In the genomic region with DNA sequence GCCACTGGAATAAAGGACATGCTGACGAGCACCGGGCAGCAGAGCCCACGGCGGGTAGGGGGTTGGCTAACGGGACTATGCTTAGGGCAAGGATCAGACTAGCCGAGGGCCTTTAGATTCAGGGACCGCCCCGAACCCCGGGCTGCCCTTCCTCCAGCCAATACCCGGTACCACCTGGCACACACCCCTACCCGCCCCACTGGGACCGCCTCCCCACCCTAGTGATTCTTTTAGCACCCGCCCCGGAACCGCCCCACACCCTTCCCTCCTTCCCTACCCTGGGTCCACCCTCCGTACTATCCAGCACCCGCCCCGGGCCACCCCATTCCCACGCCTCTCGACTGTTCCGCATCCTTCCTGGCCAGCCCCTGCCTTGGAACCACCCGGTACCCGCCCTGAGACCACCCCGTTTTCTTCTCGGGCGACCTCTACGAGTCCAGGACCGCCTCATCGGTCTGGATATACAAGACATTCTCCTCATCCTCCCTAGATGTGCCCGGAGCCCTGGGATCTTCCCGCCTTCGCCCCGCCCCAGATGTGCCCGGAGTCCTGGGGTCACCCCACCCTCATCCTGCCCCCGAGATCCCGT, we compare ENCODE assay signal across 8 mouse cellular contexts. TPM values are rescaled to one million over a fixed set of nuclear protein-coding genes. Genes with fewer than 3 reads are reported as not detected.
DNase-seq lines count a peak whose midpoint lies in the region; ATAC-seq lines count a peak whose summit lies in the region.

No protein-coding gene starts in this region.

- H3K4me2 ChIP-seq in hindbrain, embryonic 15.5 days, result peak overlapping the region; percentile 99

- H3K27ac ChIP-seq in hindbrain, embryonic 15.5 days (replicated peaks), result peak overlapping the region; percentile 67

- no peaks in the 10 kb centered on the region for H3K36me3 ChIP-seq in hindbrain, embryonic 15.5 days

- peak; percentile 93 for DNase-seq in R1 (ENCODE audit: low read depth, low spot score)
- peak; percentile 80 to 86 for DNase-seq in cerebellum, postnatal 25 days
- peak; percentile 81 for DNase-seq in gastrocnemius, adult 18-20 months (ENCODE audit: low spot score)
- DNase-seq in layer of hippocampus, postnatal 36 days, result peak; percentile 78 to 79
- peak; percentile 87 for DNase-seq in lung, postnatal 14 days
- peak; percentile 71 for DNase-seq in retina, embryonic 14.5 days (ENCODE audit: low spot score)
- DNase-seq in thymus, postnatal 4 days, result peak; percentile 58

- no peaks in the 10 kb centered on the region for H3K27me3 ChIP-seq in hindbrain, embryonic 15.5 days

- H3K9me3 ChIP-seq in hindbrain, embryonic 15.5 days, result no peaks in the 10 kb centered on the region

- H3K4me3 ChIP-seq in hindbrain, embryonic 15.5 days, result peak overlapping the region; percentile 67

- H3K9ac ChIP-seq in hindbrain, embryonic 15.5 days, result peak overlapping the region; percentile 64

- H3K4me1 ChIP-seq in hindbrain, embryonic 15.5 days (replicated peaks), result peaks cover 12% of the 10 kb centered on the region

- WGBS in hindbrain, embryonic 15.5 days, result under 1% methylated on average over 36 of the region's 36 CpGs

- ATAC-seq in hindbrain, embryonic 15.5 days (ENCODE audit: low FRiP score, low read depth), result peak; percentile 87

RNA-seq across cellular contexts. Expression of a gene that starts 0.7 kb away (rescaled TPM):
- total RNA-seq in gastrocnemius, adult 18-20 months (2021), result 1 to 10 TPM; 1.8 to 3.0 TPM
- 13.2 and 13.6 TPM in 2 replicates for polyA plus RNA-seq in hindbrain, embryonic 15.5 days (2015; fragmentation: Nextera tagmentation; extraction: Ambion mirVana)
- total RNA-seq in layer of hippocampus, postnatal 36 days (2021), result 10 to 100 TPM; 16.0 to 20.1 TPM

Comparison
In these comparisons a context has a peak if more than half of its experiments do, and no peak if none do; other contexts are left out.
1. Peak in every context shown above with its lines: DNase-seq, ATAC-seq, H3K4me3 ChIP-seq and H3K27ac ChIP-seq.
2. RNA of a gene that starts 0.7 kb away (total RNA-seq): 16.0 to 20.1 TPM in layer of hippocampus, postnatal 36 days; 1.8 to 3.0 TPM in gastrocnemius, adult 18-20 months; every median in the first group is over 4 times any median in the second.